Mouse (Mus musculus): ENCODE results near the gene Tent5c.

Tent5c gene

GRCm38 (mm10) chr3:100489133-100490009, at the start of gene Tent5c:
TSS of gene Tent5c (minus strand) at chr3:100489324.
- DNase-seq (ENCODE audit: low spot score in 2 of 2), result peak; percentile 93 to 94

- DNase-seq (ENCODE audit: low spot score in 2 of 2), result no peak
These were observed 47.6 kb upstream of the Tent5c start for GRCm38 (mm10) chr3:100536686-100537085.

GRCm38 (mm10) chr3:100535902-100536301, 46.8 kb upstream of the Tent5c start:
- no peak for DNase-seq (ENCODE audit: low spot score in 2 of 2)

- no peak for DNase-seq (ENCODE audit: low spot score in 2 of 2)
These were observed 46.2 kb upstream of the Tent5c start for GRCm38 (mm10) chr3:100535298-100535697.

GRCm38 (mm10) chr3:100534394-100534793, 45.3 kb upstream of the Tent5c start:
- no peak for DNase-seq (ENCODE audit: low spot score in 2 of 2)

- no peak for DNase-seq (ENCODE audit: low spot score in 2 of 2)
These were observed 44.3 kb upstream of the Tent5c start for GRCm38 (mm10) chr3:100533429-100533828.

- DNase-seq (ENCODE audit: low spot score in 2 of 2), result no peak
These were observed 41.8 kb upstream of the Tent5c start for GRCm38 (mm10) chr3:100530919-100531318.

- no peak for DNase-seq (ENCODE audit: low spot score in 2 of 2)
These were observed 41.2 kb upstream of the Tent5c start for GRCm38 (mm10) chr3:100530244-100530788.

GRCm38 (mm10) chr3:100522671-100523070, 33.5 kb upstream of the Tent5c start:
- no peak for DNase-seq (ENCODE audit: low spot score in 2 of 2)

GRCm38 (mm10) chr3:100521626-100522025, 32.5 kb upstream of the Tent5c start:
- DNase-seq (ENCODE audit: low spot score in 2 of 2), result no peak

GRCm38 (mm10) chr3:100515754-100516141, 26.6 kb upstream of the Tent5c start:
- DNase-seq (ENCODE audit: low spot score in 2 of 2), result no peak

- no peak for DNase-seq (ENCODE audit: low spot score in 2 of 2)
These were observed 26.1 kb upstream of the Tent5c start for GRCm38 (mm10) chr3:100515093-100515753.

GRCm38 (mm10) chr3:100507174-100507573, 18.1 kb upstream of the Tent5c start:
- no peak for DNase-seq (ENCODE audit: low spot score in 2 of 2)

GRCm38 (mm10) chr3:100506715-100507114, 17.6 kb upstream of the Tent5c start:
- no peak for DNase-seq (ENCODE audit: low spot score in 2 of 2)

- no peak for DNase-seq (ENCODE audit: low spot score in 2 of 2)
These were observed 14.8 kb upstream of the Tent5c start for GRCm38 (mm10) chr3:100503882-100504281.

GRCm38 (mm10) chr3:100502516-100502915, 13.4 kb upstream of the Tent5c start:
- no peak for DNase-seq (ENCODE audit: low spot score in 2 of 2)

- DNase-seq (ENCODE audit: low spot score in 2 of 2), result no peak
These were observed 12.8 kb upstream of the Tent5c start for GRCm38 (mm10) chr3:100501899-100502298.

GRCm38 (mm10) chr3:100496081-100496480, 7.0 kb upstream of the Tent5c start:
- DNase-seq (ENCODE audit: low spot score in 2 of 2), result no peak

- DNase-seq (ENCODE audit: low spot score in 2 of 2), result no peak
These were observed 6.3 kb upstream of the Tent5c start for GRCm38 (mm10) chr3:100495456-100495855.

- DNase-seq (ENCODE audit: low spot score in 2 of 2), result no peak
These were observed 5.8 kb upstream of the Tent5c start for GRCm38 (mm10) chr3:100494912-100495311.

- no peak for DNase-seq (ENCODE audit: low spot score in 2 of 2)
These were observed 831 bp upstream of the Tent5c start for GRCm38 (mm10) chr3:100490010-100490300.

- peak; percentile 37 to 44 for DNase-seq (ENCODE audit: low spot score in 2 of 2)
These were observed 632 bp downstream of the Tent5c start for GRCm38 (mm10) chr3:100488251-100489132.

Measured in thymus, postnatal 10 days (tissue).